Mouse (Mus musculus): ENCODE data around the gene 4930442H23Rik. TPM values are rescaled to one million over a fixed set of nuclear protein-coding genes. Genes with fewer than 3 reads are reported as not detected.

The 4930442H23Rik gene
- total and polyA plus RNA-seq, 2 experiments from 2014 or later: 0.26 TPM; not detected in 1

- Histone ChIP-seq H3K27me3 (ENCODE audit: insufficient read depth, low read length) (peaks cover 12% of the 10 kb centered on the region; the same call in 1 of the 2 replicates), H3K4me3 (ENCODE audit: low read length) (no peak overlapping the region), H3K4me1 (ENCODE audit: insufficient read depth, low read length) (peaks cover 9% of the 10 kb centered on the region; the same call in 1 of the 2 replicates), H3K4me2 (ENCODE audit: low read depth, low read length) (no peak overlapping the region), H3K27ac (no peak overlapping the region), H3K9me3 (ENCODE audit: low read length) (no peaks in the 10 kb centered on the region), H3K36me3 (ENCODE audit: insufficient read depth, low read length) (no peaks in the 10 kb centered on the region), H3K9ac (replicated peaks; ENCODE audit: low read length) (no peak overlapping the region)
- ATAC-seq (no peak), DNase-seq (ENCODE audit: low spot score) (no peak)
- no peak for TF ChIP-seq CTCF (IDR thresholded peaks at IDR 0.05; ENCODE audit: low read depth)
- WGBS: 51% methylated on average over 6 of the region's 6 CpGs
Observed at GRCm38 (mm10) chr10:81197305-81197704, 13.7 kb upstream of the 4930442H23Rik start.

GRCm38 (mm10) chr10:81196470-81197065 is 12.9 kb upstream of the 4930442H23Rik start:
- 69% methylated on average over 11 of the region's 11 CpGs for WGBS

GRCm38 (mm10) chr10:81195300-81195699 is 11.7 kb upstream of the 4930442H23Rik start:
- H3K9ac ChIP-seq (replicated peaks; ENCODE audit: low read length): no peak overlapping the region
- ATAC-seq (no peak), DNase-seq (ENCODE audit: low spot score) (no peak)
- no peak overlapping the region for H3K4me3 ChIP-seq (ENCODE audit: low read length)
- peaks cover 9% of the 10 kb centered on the region; the same call in 1 of the 2 replicates for H3K4me1 ChIP-seq (ENCODE audit: insufficient read depth, low read length)
- H3K27me3 ChIP-seq (ENCODE audit: insufficient read depth, low read length): peaks cover 12% of the 10 kb centered on the region; the same call in 1 of the 2 replicates
- no peaks in the 10 kb centered on the region for H3K9me3 ChIP-seq (ENCODE audit: low read length)
- TF ChIP-seq CTCF (IDR thresholded peaks at IDR 0.05; ENCODE audit: low read depth): no peak
- H3K27ac ChIP-seq: no peak overlapping the region
- no peak overlapping the region for H3K4me2 ChIP-seq (ENCODE audit: low read depth, low read length)
- H3K36me3 ChIP-seq (ENCODE audit: insufficient read depth, low read length): 0 out of 2 replicates have a peak, but pooled peaks cover 6% of the 10 kb centered on the region
- 59% methylated on average over 4 of the region's 4 CpGs for WGBS

More at GRCm38 (mm10) chr10:81196470-81197065, 12.9 kb upstream of the 4930442H23Rik start:
- Histone ChIP-seq H3K27ac (no peak overlapping the region), H3K36me3 (ENCODE audit: insufficient read depth, low read length) (no peaks in the 10 kb centered on the region), H3K9ac (replicated peaks; ENCODE audit: low read length) (no peak overlapping the region), H3K4me2 (ENCODE audit: low read depth, low read length) (no peak overlapping the region), H3K4me3 (ENCODE audit: low read length) (no peak overlapping the region), H3K27me3 (ENCODE audit: insufficient read depth, low read length) (peaks cover 12% of the 10 kb centered on the region; the same call in 1 of the 2 replicates), H3K4me1 (ENCODE audit: insufficient read depth, low read length) (peaks cover 9% of the 10 kb centered on the region; the same call in 1 of the 2 replicates), H3K9me3 (ENCODE audit: low read length) (no peaks in the 10 kb centered on the region)
- no peak for TF ChIP-seq CTCF (IDR thresholded peaks at IDR 0.05; ENCODE audit: low read depth)
- ATAC-seq: no peak
- DNase-seq (ENCODE audit: low spot score): no peak

- ATAC-seq (no peak), DNase-seq (ENCODE audit: low spot score) (no peak)
- no peak overlapping the region for H3K27ac ChIP-seq
- peaks cover 9% of the 10 kb centered on the region; the same call in 1 of the 2 replicates for H3K4me1 ChIP-seq (ENCODE audit: insufficient read depth, low read length)
- H3K9me3 ChIP-seq (ENCODE audit: low read length): no peaks in the 10 kb centered on the region
- no peak overlapping the region for H3K9ac ChIP-seq (replicated peaks; ENCODE audit: low read length)
- WGBS: 17% methylated on average over 37 of the region's 37 CpGs
- H3K4me3 ChIP-seq (ENCODE audit: low read length): no peak overlapping the region
- peaks cover 12% of the 10 kb centered on the region; the same call in 1 of the 2 replicates for H3K27me3 ChIP-seq (ENCODE audit: insufficient read depth, low read length)
- 0 out of 2 replicates have a peak overlapping the region, but pooled peaks have one; percentile 14 for H3K4me2 ChIP-seq (ENCODE audit: low read depth, low read length)
- H3K36me3 ChIP-seq (ENCODE audit: insufficient read depth, low read length): peaks cover 14% of the 10 kb centered on the region; the same call in 1 of the 2 replicates
- TF ChIP-seq CTCF (IDR thresholded peaks at IDR 0.05; ENCODE audit: low read depth): no peak
Observed at GRCm38 (mm10) chr10:81193991-81194774, 10.5 kb upstream of the 4930442H23Rik start.

- ATAC-seq: peak; percentile 60
- peak; percentile 62 for DNase-seq (ENCODE audit: low spot score)
- Histone ChIP-seq H3K4me3 (ENCODE audit: low read length) (peak overlapping the region; percentile 47), H3K36me3 (ENCODE audit: insufficient read depth, low read length) (peaks cover 14% of the 10 kb centered on the region; the same call in 1 of the 2 replicates), H3K27ac (peak overlapping the region; percentile 93), H3K4me2 (ENCODE audit: low read depth, low read length) (peak overlapping the region; percentile 95), H3K27me3 (ENCODE audit: insufficient read depth, low read length) (peaks cover 12% of the 10 kb centered on the region; the same call in 1 of the 2 replicates), H3K4me1 (ENCODE audit: insufficient read depth, low read length) (peaks cover 9% of the 10 kb centered on the region; the same call in 1 of the 2 replicates), H3K9me3 (ENCODE audit: low read length) (no peaks in the 10 kb centered on the region), H3K9ac (replicated peaks; ENCODE audit: low read length) (peak overlapping the region; percentile 63)
- WGBS: 2% methylated on average over 19 of the region's 19 CpGs
- no peak for TF ChIP-seq CTCF (IDR thresholded peaks at IDR 0.05; ENCODE audit: low read depth)
Observed at GRCm38 (mm10) chr10:81192968-81193501, 9.4 kb upstream of the 4930442H23Rik start.

- no peak for TF ChIP-seq CTCF (IDR thresholded peaks at IDR 0.05; ENCODE audit: low read depth)
- Histone ChIP-seq H3K9ac (replicated peaks; ENCODE audit: low read length) (peak overlapping the region; percentile 63), H3K9me3 (ENCODE audit: low read length) (no peaks in the 10 kb centered on the region), H3K27ac (peak overlapping the region; percentile 93), H3K36me3 (ENCODE audit: insufficient read depth, low read length) (peaks cover 14% of the 10 kb centered on the region; the same call in 1 of the 2 replicates), H3K4me1 (ENCODE audit: insufficient read depth, low read length) (peaks cover 9% of the 10 kb centered on the region; the same call in 1 of the 2 replicates), H3K27me3 (ENCODE audit: insufficient read depth, low read length) (peaks cover 12% of the 10 kb centered on the region; the same call in 1 of the 2 replicates), H3K4me2 (ENCODE audit: low read depth, low read length) (peak overlapping the region; percentile 95), H3K4me3 (ENCODE audit: low read length) (peak overlapping the region; percentile 47)
- WGBS: 1% methylated on average over 69 of the region's 93 CpGs
- peak; percentile 95 for DNase-seq (ENCODE audit: low spot score)
- ATAC-seq: peak; percentile 88
Observed at GRCm38 (mm10) chr10:81192270-81192967, 8.8 kb upstream of the 4930442H23Rik start.
